Mouse (Mus musculus) CD4-positive, CD25-positive, alpha-beta regulatory T cell, adult 4 months (primary cell): ENCODE data around the gene Capn3. TPM values are rescaled to one million over a fixed set of nuclear protein-coding genes. Genes with fewer than 3 reads are reported as not detected.

ENCODE experiments used
- ATAC-seq: one replicate; pipeline ENCODE4 v1.8.0; 2017
- polyA plus RNA-seq, 2 experiments: library from polyadenylated mRNA; unstranded; fragments of 100-300 nt; shearing (Covaris generic); gene quantifications; one replicate each; pipeline ENCODE4 v1.2.1; 2017

Capn3 gene
- 10 to 100 TPM; 59.3 to 94.3 TPM for polyA plus RNA-seq

GRCm38 (mm10) chr2:120455719-120456118 lies at the start of gene Capn3:
TSS of gene Capn3 (plus strand) at chr2:120456019.
- no peak for ATAC-seq

- no peak for ATAC-seq
These were observed 44.7 kb upstream of the Capn3 start for GRCm38 (mm10) chr2:120411096-120411628.

GRCm38 (mm10) chr2:120414113-120414512 lies 41.7 kb upstream of the Capn3 start:
- ATAC-seq: no peak

GRCm38 (mm10) chr2:120414738-120415414 lies 40.9 kb upstream of the Capn3 start:
- ATAC-seq: no peak

- no peak for ATAC-seq
These were observed 31.4 kb upstream of the Capn3 start for GRCm38 (mm10) chr2:120424386-120424785.

- no peak for ATAC-seq
These were observed 11.3 kb upstream of the Capn3 start for GRCm38 (mm10) chr2:120444486-120444885.

GRCm38 (mm10) chr2:120446373-120446772 lies 9.4 kb upstream of the Capn3 start:
- ATAC-seq: no peak

GRCm38 (mm10) chr2:120447306-120447705 lies 8.5 kb upstream of the Capn3 start:
- no peak for ATAC-seq

GRCm38 (mm10) chr2:120450724-120451123 lies 5.1 kb upstream of the Capn3 start:
- ATAC-seq: no peak

- no peak for ATAC-seq
These were observed 3.2 kb upstream of the Capn3 start for GRCm38 (mm10) chr2:120452600-120452999.

- no peak for ATAC-seq
These were observed 832 bp upstream of the Capn3 start for GRCm38 (mm10) chr2:120454987-120455386.

GRCm38 (mm10) chr2:120460216-120460615 lies 4.4 kb downstream of the Capn3 start:
- no peak for ATAC-seq

- ATAC-seq: no peak
These were observed 7.5 kb downstream of the Capn3 start for GRCm38 (mm10) chr2:120463328-120463727.

- ATAC-seq: no peak
These were observed 8.3 kb downstream of the Capn3 start for GRCm38 (mm10) chr2:120464091-120464490.

GRCm38 (mm10) chr2:120464732-120465396 lies 9.0 kb downstream of the Capn3 start:
- no peak for ATAC-seq

- ATAC-seq: no peak
These were observed 9.6 kb downstream of the Capn3 start for GRCm38 (mm10) chr2:120465397-120465785.

GRCm38 (mm10) chr2:120468011-120468410 lies 12.2 kb downstream of the Capn3 start:
- ATAC-seq: no peak

- no peak for ATAC-seq
These were observed 13.4 kb downstream of the Capn3 start for GRCm38 (mm10) chr2:120469220-120469619.

GRCm38 (mm10) chr2:120469715-120470114 lies 13.9 kb downstream of the Capn3 start:
- no peak for ATAC-seq

GRCm38 (mm10) chr2:120470856-120471255 lies 15.0 kb downstream of the Capn3 start:
- ATAC-seq: no peak

GRCm38 (mm10) chr2:120476277-120477087 lies 20.7 kb downstream of the Capn3 start:
- no peak for ATAC-seq

GRCm38 (mm10) chr2:120478600-120478999 lies 22.8 kb downstream of the Capn3 start:
- ATAC-seq: peak; percentile 67

GRCm38 (mm10) chr2:120481921-120482320 lies 26.1 kb downstream of the Capn3 start:
- ATAC-seq: peak; percentile 46
